Mouse (Mus musculus) midbrain, postnatal 0 days (tissue): ENCODE data around the gene Gstcd. TPM values are rescaled to one million over a fixed set of nuclear protein-coding genes. Genes with fewer than 3 reads are reported as not detected.

Experiments
- ATAC-seq: fragments of 200-750 bp; cut with Nextera tagmentation; 2 replicates; pipeline ENCODE4 v1.8.0; 2017; ENCODE audit warnings: moderate number of reproducible peaks, mild to moderate bottlenecking, moderate TSS enrichment, moderate library complexity; ENCODE audit not compliant: low FRiP score
- DNase-seq: peaks from one replicate; pipeline ENCODE4 v3.0.0-alpha.2; 2015; ENCODE audit warnings: low spot score
- H3K27ac ChIP-seq: fragments of 300-500 bp; sonication (generic); 2 replicates; pipeline ENCODE4 v1.5.1; 2014; ENCODE audit warnings: low read depth, mild to moderate bottlenecking, low read length, mixed read lengths
- H3K27me3 ChIP-seq: fragments of 300-500 bp; sonication (generic); 2 replicates; pipeline ENCODE4 v1.6.1; 2014; ENCODE audit warnings: low read length, control low read depth, mixed read lengths; ENCODE audit not compliant: insufficient read depth
- H3K36me3 ChIP-seq: fragments of 300-500 bp; sonication (generic); 2 replicates; pipeline ENCODE4 v1.6.1; 2014; ENCODE audit warnings: low read length, control low read depth, mixed read lengths; ENCODE audit not compliant: insufficient read depth
- H3K4me1 ChIP-seq: fragments of 300-500 bp; sonication (generic); 2 replicates; pipeline ENCODE4 v1.6.1; 2014; ENCODE audit warnings: mild to moderate bottlenecking, control low read depth, antibody characterized with exemption, low read length, mixed read lengths; ENCODE audit not compliant: insufficient read depth
- H3K4me2 ChIP-seq: fragments of 300-500 bp; sonication (generic); 2 replicates; pipeline ENCODE4 v1.6.1; 2014; ENCODE audit warnings: low read depth, mild to moderate bottlenecking, low read length, mixed read lengths; ENCODE audit not compliant: poor library complexity, severe bottlenecking
- H3K4me3 ChIP-seq: fragments of 300-500 bp; sonication (generic); 2 replicates; pipeline ENCODE4 v1.5.1; 2014; ENCODE audit warnings: low read depth, mild to moderate bottlenecking, low read length, moderate library complexity
- H3K9ac ChIP-seq: fragments of 300-500 bp; sonication (generic); replicated peaks from 2 replicates; pipeline ENCODE4 v1.6.1; 2014; ENCODE audit warnings: mild to moderate bottlenecking, low read length, moderate library complexity, mixed read lengths; ENCODE audit not compliant: poor library complexity, severe bottlenecking
- H3K9me3 ChIP-seq: fragments of 300-500 bp; sonication (generic); 2 replicates; pipeline ENCODE4 v1.6.1; 2016; ENCODE audit warnings: low read length, control low read depth
- CTCF ChIP-seq: IDR thresholded peaks from 2 replicates; pipeline ENCODE4 v1.5.1; 2016; ENCODE audit warnings: antibody characterized with exemption, mild to moderate bottlenecking
- WGBS: fragments of 180-500 bp; shearing (Covaris S2); extraction: QIAGEN DNeasy Blood & Tissue Kit; methylation state at CpG from one replicate; pipeline ENCODE4 v1.1.7; 2014; 5-methylcytosine and 5-hydroxymethylcytosine counted together
- polyA plus RNA-seq: library from polyadenylated mRNA; unstranded; fragments of >200 nt; fragmentation: Nextera tagmentation; extraction: Ambion mirVana; gene quantifications from 2 replicates; pipeline ENCODE4 v1.2.1, GENCODE M21; 2015
- total RNA-seq: library from RNA; depleted of rRNA; stranded (reverse); fragments of >200 nt; gene quantifications from 2 replicates; pipeline ENCODE4 v1.2.3, GENCODE M21; 2014

The Gstcd gene
- total and polyA plus RNA-seq, 2 experiments from 2014 or later = 2.6 to 15.3 TPM

DNA sequence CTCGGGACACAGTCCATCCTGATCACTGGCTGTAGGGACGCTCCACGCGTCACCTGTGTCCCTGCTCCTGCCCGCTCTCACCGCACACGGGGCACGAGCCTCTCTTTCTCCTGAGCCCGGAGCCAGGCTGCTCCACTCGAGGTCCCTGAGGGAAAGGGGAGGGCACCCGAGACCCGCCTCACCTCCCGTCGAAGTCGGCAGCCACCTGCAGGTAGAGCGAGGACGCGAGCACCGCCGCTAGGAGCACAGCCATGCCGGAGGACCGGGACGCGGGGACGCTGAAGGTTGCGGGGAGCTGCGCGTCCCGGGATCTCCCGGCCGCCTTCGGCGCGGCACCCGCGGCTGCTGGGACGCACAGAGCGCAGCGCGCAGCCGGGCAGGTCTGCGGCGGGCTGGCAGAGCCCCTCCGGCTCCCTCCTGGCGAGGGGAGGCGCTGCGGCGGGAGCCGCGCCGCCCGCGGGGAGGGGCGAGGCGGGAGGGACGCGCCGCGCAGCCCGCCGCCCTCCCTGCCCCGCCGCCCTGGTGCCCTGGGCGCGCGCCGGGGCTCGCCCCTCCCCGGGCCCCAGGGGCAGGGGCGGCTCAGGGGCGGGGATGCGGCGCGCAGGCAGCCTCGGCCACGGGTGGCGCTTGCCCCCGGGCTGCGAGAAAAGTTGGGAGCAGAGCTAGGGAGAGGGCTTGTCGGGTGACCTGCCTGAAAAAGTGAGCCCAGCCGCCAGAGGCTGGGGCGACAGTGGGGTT lies 141.9 kb downstream of the Gstcd start, which contains the start of gene Npnt:
Npnt (minus strand) TSS at position 501 of the 738 bp plus-strand sequence.
- H3K36me3 ChIP-seq = no peaks in the 10 kb centered on the region
- peak; percentile 48 for TF ChIP-seq CTCF
- H3K4me3 ChIP-seq = peak within 1 kb of the TSS; percentile 60
- peaks cover 4% of the 10 kb centered on the region; the same call in 1 of the 2 replicates for H3K4me1 ChIP-seq
- no peaks in the 10 kb centered on the region for H3K27me3 ChIP-seq
- no peaks in the 10 kb centered on the region for H3K9me3 ChIP-seq
- WGBS = under 1% methylated on average over 59 of the region's 82 CpGs
- no peak within 1 kb of the TSS for H3K27ac ChIP-seq
- peak within 1 kb of the TSS; percentile 76 for H3K4me2 ChIP-seq
- H3K9ac ChIP-seq = peak within 1 kb of the TSS; percentile 52
- peak; percentile 15 for DNase-seq
- ATAC-seq = peak; percentile 78

- no peak for TF ChIP-seq CTCF
- peak; percentile 35 for DNase-seq
- H3K4me2 ChIP-seq = peak overlapping the region; percentile 76
- no peak overlapping the region for H3K27ac ChIP-seq
- peak; percentile 71 for ATAC-seq
- H3K27me3 ChIP-seq = no peaks in the 10 kb centered on the region
- H3K4me1 ChIP-seq = peaks cover 4% of the 10 kb centered on the region; the same call in 1 of the 2 replicates
- peak overlapping the region; percentile 60 for H3K4me3 ChIP-seq
- H3K9ac ChIP-seq = peak overlapping the region; percentile 52
- 0% methylated on average over 15 of the region's 26 CpGs for WGBS
- no peaks in the 10 kb centered on the region for H3K9me3 ChIP-seq
- no peaks in the 10 kb centered on the region for H3K36me3 ChIP-seq
Observed at GRCm38 (mm10) chr3:132949380-132949790, 142.4 kb downstream of the Gstcd start.

- no peak overlapping the region for H3K27ac ChIP-seq
- no peaks in the 10 kb centered on the region for H3K36me3 ChIP-seq
- H3K4me2 ChIP-seq = peak overlapping the region; percentile 76
- ATAC-seq (no peak), DNase-seq (no peak)
- peaks cover 4% of the 10 kb centered on the region; the same call in 1 of the 2 replicates for H3K4me1 ChIP-seq
- H3K27me3 ChIP-seq = no peaks in the 10 kb centered on the region
- WGBS = 15% methylated on average over 7 of the region's 7 CpGs
- TF ChIP-seq CTCF = no peak
- peak overlapping the region; percentile 60; the same call in 1 of the 2 replicates for H3K4me3 ChIP-seq
- no peak overlapping the region for H3K9ac ChIP-seq
- no peaks in the 10 kb centered on the region for H3K9me3 ChIP-seq
Observed at GRCm38 (mm10) chr3:132948298-132948795, 143.5 kb downstream of the Gstcd start.

DNA sequence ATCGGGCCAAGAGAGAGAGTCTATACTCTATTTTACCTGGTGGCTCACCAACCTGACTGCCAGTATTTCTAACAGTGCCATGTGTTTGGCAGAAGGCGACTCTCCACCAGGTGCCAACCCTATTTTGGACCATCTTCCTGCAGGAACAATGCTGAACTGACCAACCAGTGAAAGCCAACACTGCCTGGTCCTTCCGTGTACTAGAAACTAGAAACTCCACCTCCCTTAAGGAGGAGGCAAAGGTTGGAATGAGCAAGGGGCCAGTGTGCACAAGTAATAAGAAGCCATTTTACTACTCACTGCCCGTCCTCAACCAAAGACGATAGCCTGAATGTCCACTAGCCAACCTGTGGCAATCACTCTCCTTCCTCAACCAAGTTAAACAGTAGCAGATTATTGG lies 145.7 kb downstream of the Gstcd start:
- H3K4me2 ChIP-seq = no peak overlapping the region
- 90% methylated on average over 5 of the region's 5 CpGs for WGBS
- no peaks in the 10 kb centered on the region for H3K9me3 ChIP-seq
- DNase-seq (no peak), ATAC-seq (no peak)
- H3K36me3 ChIP-seq = no peaks in the 10 kb centered on the region
- H3K4me3 ChIP-seq = no peak overlapping the region
- peaks cover 4% of the 10 kb centered on the region; the same call in 1 of the 2 replicates for H3K4me1 ChIP-seq
- no peak overlapping the region for H3K9ac ChIP-seq
- TF ChIP-seq CTCF = no peak
- no peak overlapping the region for H3K27ac ChIP-seq
- no peaks in the 10 kb centered on the region for H3K27me3 ChIP-seq

DNA sequence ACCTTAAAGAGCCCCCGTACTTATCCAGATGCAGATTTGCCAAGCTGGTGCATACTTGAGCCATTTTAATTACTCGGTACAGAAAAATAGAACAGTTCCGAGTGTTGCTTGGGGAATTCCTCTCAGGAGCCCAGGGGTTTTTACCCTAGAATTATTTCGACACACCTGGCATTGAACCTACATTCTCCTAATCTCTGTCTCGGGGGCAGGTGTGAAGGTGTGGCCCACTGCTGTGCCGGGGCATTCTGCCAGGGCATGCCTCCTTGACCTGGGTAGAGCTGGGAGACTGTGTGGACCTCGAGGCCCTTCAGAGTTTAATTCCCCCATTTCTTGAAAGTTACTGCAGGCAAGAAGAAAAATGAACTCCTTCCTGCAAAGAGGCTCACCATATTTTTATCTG lies 146.2 kb downstream of the Gstcd start:
- H3K27me3 ChIP-seq = no peaks in the 10 kb centered on the region
- WGBS = 85% methylated on average over 7 of the region's 7 CpGs
- TF ChIP-seq CTCF = no peak
- H3K9me3 ChIP-seq = no peaks in the 10 kb centered on the region
- no peak for DNase-seq
- no peak overlapping the region for H3K27ac ChIP-seq
- no peaks in the 10 kb centered on the region for H3K36me3 ChIP-seq
- no peak overlapping the region for H3K4me3 ChIP-seq
- H3K4me2 ChIP-seq = no peak overlapping the region
- peaks cover 4% of the 10 kb centered on the region; the same call in 1 of the 2 replicates for H3K4me1 ChIP-seq
- no peak for ATAC-seq
- H3K9ac ChIP-seq = no peak overlapping the region

GRCm38 (mm10) chr3:132944609-132945008 lies 147.2 kb downstream of the Gstcd start:
- WGBS = 55% methylated on average over 3 of the region's 3 CpGs
- TF ChIP-seq CTCF = no peak
- no peak for DNase-seq
- no peaks in the 10 kb centered on the region for H3K36me3 ChIP-seq
- H3K9ac ChIP-seq = no peak overlapping the region
- no peak overlapping the region for H3K27ac ChIP-seq
- no peaks in the 10 kb centered on the region for H3K9me3 ChIP-seq
- H3K4me2 ChIP-seq = no peak overlapping the region
- no peak for ATAC-seq
- no peaks in the 10 kb centered on the region for H3K27me3 ChIP-seq
- peaks cover 4% of the 10 kb centered on the region; the same call in 1 of the 2 replicates for H3K4me1 ChIP-seq
- H3K4me3 ChIP-seq = no peak overlapping the region
